Mouse (Mus musculus) telencephalon, adult 2 months (tissue): Measurements from ENCODE around the gene Slc4a1ap.
"Not testable (repeated sequence)": the region's sequence is repeated elsewhere in the genome, so short reads cannot be mapped to it uniquely, and the experiment has no call there.

Experiments
- DNase-seq: peaks from one replicate; pipeline ENCODE4 v3.0.0-alpha.2; 2011; ENCODE audit warnings: low read depth, low spot score

Slc4a1ap gene

DNA sequence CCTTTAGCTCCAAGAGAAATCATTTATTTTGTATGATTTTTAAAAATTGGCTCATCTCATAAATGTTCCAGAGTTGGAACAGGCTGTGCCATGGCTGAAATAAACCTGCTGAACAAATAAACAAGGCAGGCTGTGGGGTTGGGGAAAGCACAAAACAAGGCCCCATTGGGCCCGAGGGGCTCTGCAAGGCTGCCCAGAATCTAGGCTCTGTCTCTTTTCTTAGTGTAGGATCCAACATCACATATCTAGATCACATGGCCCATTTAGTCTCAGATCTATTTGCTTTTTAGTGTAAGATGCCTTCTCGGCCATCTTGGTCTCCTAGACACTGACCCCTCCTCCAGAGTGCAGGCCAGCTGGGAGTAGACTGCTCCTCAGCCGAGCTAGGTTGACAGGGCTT, 39.7 kb downstream of the Slc4a1ap start:
- DNase-seq, result no peak

DNA sequence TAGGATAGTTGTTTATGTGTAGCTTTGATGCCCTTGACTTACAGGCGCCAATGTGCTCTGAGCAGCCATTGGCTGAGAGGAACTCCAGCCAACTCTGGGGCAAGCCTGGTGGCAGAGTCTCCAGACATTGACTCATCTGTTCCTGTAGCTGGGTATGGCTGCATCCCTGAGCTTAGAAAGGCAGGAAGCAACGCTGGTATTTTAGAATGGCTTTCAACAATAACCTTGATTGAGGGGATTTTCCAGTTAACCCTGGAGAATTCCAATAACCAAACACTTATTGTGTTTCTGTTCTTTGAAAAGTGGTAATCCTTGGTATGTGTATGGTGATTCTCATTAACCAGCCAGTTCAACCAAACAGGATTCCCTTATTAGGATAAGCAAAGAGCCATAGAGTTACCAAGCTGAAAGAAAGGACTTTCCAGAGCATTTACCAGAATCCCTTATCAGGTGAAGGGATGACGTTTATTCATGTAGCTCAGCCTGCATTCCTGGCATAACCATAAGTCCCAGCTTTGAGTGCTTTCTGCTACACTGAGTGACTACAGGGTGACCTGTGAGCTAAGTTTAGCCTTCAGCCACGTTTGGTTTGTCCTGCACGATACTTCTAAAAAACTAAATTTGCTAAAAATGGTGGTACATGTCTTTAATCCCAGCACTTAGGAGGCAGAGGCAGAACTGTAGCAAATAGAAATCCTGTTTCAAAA, 41.3 kb downstream of the Slc4a1ap start:
- no peak for DNase-seq

DNA sequence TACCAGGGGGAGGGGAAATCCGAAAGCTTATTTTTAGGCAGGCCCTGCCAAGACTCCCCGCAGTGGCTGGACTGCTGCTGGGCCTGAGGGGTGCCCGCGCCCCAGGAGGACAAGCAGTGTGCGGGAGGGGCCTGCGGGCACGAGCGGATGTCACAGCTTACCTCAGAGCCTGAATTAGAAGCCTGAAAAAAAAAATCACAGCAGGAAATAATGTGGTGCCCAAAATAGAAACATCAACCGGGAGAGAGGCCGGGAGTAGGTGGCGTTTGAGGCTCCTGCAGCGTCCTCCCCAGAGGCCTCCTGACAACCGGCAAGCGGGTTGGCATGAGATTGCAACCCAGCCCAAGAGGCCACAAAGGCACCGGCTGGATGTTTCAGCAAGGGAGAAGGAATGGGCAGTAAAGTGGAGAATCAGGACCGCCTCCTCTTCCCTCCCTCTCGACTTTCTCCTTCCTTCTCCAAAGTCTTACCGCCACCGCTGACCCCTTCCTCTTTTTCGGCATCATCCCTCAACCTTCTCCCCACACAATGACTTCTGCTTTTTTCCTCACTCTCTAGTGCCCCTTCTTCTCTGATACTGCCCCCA, 44.3 kb downstream of the Slc4a1ap start:
- peak; percentile 76 for DNase-seq

DNA sequence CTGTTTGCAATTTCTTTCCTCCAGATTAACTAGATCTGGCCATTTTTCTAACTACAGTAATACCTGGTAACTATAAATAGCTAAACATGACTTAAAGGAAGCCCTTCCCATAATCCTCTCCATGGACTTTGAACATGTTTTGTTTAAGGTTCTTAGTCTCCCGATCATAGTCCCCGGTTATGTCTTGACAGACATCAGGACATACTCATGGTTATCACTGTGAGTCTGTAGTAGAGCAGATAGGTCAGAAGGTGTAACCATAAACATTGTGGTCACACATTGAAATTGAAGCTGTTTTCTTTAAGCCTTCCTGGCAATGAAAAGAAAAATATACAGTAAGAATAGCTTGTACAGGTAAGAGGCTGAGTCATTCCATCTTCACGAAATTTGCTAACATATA, 46.9 kb downstream of the Slc4a1ap start:
- no peak for DNase-seq

DNA sequence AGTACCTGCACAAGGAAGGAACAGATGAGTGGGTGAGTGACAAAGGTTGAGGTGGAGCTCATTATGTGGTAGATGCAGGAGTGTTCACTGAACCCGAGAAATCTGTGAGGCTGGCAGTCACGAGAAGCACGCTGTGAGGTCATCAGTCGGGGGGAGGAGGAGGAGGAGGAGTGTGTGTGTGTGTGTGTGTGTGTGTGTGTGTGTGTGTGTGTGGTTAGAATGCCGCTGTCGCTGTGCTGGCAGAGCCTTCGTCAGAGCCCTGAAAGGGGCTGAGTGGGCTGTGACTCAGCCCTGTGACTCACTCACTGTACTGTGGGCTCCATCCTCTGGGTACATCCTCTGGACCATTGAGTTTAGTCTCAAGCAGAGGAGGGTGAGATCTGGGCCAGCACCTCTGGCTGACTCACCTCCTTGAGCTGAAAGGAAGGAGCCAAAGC, 49.8 kb downstream of the Slc4a1ap start:
- DNase-seq, result peak; percentile 85

DNA sequence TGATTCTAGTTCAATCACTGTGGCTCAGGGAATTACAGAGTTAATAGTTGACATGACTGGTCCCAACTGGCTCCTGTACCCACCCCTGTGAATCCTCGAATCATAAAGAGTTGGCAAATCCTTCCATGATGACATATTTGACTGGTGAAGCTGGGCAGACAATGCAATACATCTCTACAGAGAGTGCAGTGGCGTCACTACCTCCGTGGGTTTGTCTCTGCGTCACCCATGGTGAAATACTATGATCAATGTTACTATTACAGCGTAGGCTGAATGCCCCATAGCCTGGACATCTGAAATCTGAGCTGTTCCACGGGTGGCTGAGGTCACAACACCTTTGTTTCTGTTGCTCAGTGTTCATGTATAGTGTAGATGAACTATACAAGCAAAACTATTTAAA, 54.5 kb downstream of the Slc4a1ap start:
- DNase-seq, result no peak

DNA sequence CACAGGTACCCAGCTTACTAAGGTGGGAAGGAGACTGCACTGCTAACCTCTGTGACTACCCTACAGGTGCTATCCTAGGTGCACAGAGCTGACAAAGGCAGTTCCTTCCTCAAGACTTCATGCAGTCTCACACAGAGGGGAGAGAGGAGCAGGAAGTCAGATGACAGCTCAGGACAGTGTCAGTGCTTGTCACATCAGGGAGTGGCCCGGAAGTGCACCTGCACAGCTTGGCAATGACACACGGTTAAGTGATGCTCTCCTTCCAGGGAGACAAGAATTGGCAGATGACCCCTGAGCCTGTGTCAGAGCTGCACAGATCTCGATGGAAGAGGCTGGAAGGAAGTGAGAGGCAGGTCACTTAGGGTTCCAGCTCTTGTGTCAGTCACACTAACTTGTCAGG, 55.1 kb downstream of the Slc4a1ap start:
- DNase-seq, result no peak

DNA sequence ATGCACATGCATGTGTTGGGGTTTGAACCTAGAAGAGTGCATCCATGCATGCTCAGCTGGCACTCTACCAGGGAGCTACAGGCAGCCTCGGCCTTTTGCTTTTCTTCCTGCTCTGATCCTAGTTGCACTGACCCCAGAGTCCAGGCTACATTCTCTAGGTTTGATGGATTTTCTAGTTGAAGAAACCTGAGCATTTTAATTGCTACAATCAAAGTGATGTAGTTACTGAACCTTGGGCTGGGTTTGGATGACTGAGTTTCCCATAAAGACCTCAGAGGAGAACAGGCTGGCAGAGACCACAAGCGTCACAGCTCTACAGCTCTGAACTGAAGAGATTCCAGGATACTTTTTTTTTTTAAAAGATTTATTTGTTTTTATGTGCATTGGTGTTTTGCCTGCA, 56.5 kb downstream of the Slc4a1ap start:
- DNase-seq, result no peak

DNA sequence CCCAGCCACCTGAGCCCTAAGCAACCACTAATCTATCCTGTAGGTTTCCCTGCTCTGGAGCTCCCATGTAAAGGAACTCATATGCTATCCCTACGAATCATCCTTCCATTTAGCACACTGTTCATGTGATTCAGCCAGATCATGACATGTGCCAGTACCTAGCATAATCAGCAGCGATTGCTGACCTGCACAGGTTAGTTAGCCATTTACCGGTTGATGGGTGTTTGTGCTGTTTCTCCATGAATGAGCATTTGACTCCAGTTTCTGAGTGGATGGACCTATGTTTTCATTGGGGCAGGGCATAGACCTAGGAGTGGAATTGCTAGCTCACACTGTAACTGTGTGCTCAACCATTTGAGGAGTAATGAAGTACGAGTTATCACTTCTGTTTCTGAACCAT, 58.7 kb downstream of the Slc4a1ap start:
- no peak for DNase-seq

DNA sequence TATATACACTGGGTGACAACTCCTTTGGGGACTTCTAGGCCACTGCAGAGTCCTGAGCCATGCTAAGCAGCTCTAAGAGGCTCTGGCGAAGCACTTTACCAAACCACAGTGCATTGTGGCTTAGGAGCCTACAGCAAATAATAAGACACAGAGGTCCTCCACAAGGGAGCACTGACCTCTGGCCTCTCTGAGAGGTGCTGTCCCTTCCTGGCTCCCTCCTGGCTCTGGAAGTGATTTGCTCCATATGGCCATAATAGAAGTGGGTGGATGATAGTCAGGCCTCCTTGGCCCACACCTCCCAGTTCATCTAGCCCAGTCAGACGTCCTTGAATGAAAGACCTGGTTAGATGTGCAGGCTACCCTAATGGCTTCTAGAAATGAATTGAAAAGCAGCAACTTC, 61.2 kb downstream of the Slc4a1ap start:
- no peak for DNase-seq

DNA sequence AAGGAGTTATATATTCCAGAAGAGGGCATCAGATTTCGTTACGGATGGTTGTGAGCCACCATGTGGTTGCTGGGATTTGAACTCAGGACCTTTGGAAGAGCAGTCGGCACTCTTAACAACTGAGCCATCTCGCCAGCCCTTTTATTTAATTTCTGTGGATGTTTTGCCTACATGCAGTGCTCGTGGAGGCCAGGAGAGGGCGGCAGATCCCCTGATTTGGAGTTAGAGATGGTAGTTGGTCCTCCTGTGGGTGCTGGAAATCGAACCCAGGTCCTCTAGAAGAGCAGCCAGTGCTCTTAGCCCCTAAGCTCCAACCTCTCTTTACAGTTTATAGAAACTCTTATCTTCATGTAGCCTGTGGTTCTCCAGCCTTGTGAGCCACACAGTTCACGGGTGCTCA, 61.9 kb downstream of the Slc4a1ap start:
- not testable (repeated sequence) for DNase-seq

DNA sequence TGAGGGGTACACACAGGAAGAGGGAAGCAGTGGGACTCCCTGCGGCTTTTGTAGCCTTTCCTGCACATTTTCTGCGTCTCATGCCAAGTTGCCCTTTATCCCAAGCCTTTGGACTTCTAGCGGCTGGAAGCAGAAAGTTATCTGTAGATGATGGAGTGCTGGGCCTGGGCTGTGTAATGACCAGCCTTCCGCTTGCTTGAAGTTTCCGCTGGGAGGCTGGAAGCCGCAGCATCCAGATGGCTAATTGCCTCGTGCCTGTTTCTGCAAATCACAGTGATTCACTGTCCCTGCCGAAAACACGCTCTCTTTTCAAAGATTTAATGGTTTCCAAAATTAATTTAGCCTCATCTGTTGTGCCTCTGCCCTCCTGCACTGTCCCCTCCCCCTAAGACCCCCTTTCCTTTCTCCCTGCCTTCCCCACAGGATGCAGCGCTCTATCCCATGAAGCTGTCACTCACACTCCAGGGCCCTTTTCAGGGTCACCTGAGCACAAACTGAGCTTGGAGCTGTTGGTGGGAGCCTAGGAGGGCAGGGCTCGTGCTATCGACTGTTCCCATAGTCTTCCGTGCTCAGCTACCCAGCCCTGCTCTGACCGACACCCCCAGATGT, 63.0 kb downstream of the Slc4a1ap start:
- no peak for DNase-seq

DNA sequence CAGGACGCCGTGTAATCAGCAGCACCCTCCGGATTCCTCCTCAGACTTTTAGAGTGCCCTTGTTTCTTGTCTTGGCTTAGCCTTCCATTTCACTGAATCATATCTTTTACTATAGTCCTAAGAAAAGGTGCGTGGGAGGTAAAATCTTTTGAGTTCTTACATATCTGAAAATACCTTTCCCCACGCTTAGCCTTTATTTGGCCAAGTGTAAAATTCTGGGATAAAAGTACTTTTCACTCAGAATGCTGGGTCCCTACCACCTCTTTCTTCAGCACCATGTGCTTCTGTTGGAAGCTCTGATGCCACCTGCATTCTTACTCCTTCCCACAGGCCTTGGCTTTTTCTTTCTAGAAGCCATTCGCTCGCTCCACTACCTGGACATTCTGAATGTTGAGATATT, 64.3 kb downstream of the Slc4a1ap start:
- peak; percentile 84 for DNase-seq

DNA sequence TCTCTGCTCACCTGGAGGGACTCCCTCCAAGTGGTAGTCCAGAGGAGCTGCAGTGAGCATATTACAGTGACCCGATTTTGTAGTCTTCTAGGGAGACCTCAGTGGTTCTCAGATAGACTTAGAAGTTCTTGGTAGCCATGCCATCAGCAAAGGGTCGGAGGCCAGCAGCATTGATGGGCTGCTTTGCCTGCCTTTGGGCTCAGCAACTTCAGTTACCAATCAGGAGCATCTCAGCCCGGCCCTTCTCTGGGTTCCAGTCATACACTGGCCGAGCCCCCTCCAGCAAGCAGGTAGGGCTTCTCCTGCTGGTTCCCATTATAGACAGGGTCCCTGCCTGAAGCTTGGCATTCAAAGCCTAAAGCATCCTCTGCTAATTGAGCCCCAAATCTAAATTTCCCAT, 69.1 kb downstream of the Slc4a1ap start:
- no peak for DNase-seq

DNA sequence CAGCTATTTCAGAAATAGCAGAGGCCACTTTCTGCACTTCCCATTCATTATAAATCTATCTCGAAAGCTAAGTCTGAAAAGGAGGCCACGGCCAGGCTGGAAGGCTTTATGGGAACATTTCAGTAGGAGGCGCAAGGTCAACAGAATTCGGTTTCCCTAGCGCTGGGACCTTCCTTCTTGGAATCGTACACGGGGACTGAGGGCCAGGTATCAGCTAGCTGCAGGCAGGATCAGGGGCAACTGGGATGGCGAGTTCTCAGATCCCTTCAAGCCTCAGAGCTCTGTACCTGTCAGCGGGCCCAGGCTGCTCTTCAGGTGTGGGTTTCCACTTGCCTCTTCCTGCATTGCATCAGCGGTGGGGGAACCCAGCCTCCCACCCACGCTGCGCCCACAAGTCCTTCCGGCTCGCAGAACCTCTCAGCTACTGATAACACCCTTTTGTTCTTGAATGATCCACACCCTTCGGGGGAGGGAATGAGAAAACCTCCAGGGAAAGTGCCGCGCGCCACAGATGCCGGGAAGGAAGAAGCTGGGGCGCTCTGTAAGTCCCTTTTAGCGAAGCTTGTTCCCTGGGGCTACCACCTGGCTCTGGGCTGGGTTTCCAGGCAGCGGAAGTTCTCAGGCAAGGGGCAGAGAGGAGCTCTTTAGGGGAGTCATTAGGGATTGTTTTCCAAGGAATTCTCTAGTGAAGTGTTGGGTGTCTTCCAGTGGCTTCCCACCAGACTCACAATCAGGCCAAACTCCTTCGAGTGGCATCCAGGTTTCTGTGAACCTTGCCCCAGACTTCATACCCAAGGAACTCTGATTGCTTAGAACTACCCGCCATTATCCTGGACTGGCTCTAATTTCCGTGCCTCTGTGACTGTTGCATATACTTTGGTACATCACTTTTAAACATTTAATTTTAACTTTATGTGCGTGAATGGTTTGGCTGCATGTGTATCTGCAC, 70.0 kb downstream of the Slc4a1ap start, which contains the start of gene Mrpl33:
Gene Mrpl33 (plus strand): TSS at position 455 of the 949 bp plus-strand sequence.
- DNase-seq, result no peak

DNA sequence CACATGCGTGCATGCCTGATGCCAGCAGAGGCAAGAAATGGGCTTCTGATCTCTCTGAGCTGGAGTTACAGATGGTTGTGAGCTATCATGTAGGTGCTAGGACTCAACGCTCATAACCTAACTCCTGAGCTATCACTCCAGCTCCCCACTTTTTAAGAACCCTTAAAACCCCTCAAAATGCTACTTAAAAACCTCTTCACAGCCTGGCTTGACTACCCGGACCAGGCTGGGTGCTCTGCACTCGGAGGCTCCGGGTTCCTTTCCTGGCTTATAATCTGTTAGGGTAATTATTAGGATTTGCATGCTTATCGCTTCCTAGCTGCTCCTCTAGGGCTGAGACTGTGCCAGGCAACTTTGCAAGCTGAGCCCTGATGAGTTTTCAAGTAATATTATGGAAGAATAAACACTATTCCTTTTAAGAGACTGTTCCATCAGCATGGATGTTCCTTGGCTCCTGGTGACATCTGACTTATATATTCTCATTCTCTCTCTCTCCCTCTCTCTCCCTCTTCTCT, 70.7 kb downstream of the Slc4a1ap start:
- no peak for DNase-seq

DNA sequence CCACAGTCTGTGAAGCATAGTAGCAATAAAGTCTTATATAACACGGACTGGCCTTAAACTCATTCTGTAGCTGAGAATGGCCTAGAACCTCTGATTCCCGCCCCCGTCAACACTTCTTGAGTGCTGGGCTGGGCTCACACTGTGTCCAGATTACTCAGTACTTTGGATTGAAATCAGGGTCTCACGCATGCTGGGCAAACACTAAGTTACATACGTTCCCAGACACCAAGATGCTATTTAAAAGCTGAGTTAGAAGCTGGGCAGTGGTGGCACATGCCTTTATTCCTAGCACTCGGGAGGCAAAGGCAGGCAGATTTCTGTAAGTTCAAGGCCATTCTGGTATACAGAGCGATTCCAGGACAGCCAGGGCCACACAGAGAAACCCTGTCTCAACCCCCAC, 71.3 kb downstream of the Slc4a1ap start:
- DNase-seq, result no peak

DNA sequence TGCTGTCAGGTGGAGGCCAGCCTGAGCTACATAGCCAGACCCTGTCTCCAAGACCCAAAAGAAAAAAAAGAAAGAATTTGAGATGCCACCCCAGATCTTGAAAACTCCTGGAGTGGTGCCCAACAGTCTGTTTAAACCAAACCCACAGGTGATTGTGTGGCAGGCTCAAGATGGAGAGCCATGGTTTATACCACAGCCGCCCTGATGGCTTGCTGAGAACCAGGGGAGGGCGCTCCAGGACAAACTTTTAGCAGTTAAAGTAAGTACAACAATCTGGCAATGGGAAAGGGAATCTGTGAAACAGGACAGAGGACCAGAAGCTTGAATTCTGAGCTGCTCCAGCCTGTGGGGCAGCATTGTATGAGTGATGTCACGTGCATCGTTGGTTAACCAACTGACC, 71.8 kb downstream of the Slc4a1ap start:
- DNase-seq, result no peak

DNA sequence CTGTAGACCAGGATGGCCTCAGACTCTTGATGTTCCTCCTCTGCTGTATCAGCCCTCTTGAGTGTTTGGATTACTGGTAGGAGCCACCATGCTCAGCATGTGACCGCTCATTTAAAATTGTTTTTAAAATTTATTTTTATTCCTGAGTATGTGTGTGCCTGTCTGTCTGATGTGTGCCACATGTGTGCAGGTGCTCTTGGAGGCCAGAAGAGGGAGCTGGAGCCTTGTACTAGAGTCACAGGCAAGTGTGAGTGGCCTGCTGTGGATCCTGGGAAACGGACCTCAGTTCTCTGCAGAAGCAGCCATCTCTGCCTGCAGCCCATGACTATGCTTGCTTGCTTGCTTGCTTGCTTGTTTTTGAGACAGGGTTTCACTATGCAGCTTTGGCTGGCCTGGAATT, 72.4 kb downstream of the Slc4a1ap start:
- no peak for DNase-seq

DNA sequence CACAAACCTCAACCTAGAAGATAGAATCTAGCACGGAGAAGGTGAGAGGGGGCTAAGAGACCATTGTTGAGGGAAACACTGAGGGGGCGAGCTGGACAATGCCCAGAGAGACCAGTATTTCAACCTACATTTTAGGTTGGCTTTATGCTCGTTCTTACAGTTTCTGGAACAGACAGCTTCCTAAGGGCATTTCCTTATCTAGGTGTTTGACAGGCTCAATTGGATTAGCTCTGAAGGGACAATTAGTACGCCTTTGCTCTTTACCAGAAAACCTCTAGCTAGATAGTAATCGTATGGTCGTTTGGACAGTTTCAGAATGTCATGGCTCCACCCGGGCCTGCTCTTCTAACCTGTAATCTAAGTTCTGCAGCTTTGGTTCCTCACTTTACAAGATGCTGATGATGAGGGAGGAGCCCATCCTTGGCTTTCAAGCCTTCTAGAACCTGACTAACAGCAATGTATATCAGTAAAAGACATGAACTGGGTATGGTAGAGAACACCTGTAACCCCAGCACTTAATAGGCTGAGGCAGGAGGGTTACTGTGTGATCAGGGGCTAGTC, 74.4 kb downstream of the Slc4a1ap start:
- no peak for DNase-seq

DNA sequence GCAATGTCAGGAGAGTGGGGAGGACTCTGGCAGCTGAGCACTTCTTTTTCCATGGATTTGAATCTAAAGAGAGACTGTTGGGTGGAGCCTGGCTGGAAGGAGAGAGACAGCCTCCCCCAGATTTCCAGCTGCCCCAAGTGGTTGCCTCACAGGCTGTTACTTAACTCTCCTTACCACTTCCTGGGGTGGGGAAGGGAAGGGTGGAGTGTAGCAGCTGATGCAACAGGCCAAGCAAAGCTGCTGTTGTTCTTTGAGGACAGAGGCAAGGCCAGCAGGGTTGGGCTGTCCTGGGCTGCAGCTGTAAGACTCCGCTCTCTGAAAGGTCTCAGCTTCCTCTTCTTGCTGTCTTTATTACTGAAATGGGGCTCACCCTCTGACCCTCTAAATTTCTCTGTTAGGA, 75.6 kb downstream of the Slc4a1ap start:
- DNase-seq, result peak; percentile 77
